In genomic region chr2:157367184-157367893, GRCm38 (mm10) we compare ENCODE assay signal across 8 mouse cellular contexts. TPM values are rescaled to one million over a fixed set of nuclear protein-coding genes. Genes with fewer than 3 reads are reported as not detected.
DNase-seq lines count a peak whose midpoint lies in the region; ATAC-seq and TF ChIP-seq lines count a peak whose summit lies in the region.

Manbal (plus strand) TSS chr2:157367594.

- intact Hi-C loops in heart, postnatal 25 days (cut with DNase I): no loop called here

- H3K4me1 ChIP-seq in forebrain, embryonic 15.5 days: peaks cover 22% of the 10 kb centered on the region
- peaks cover 6% of the 10 kb centered on the region for H3K4me1 ChIP-seq in lung, adult 2 months (ENCODE audit: control insufficient read depth, insufficient read depth, low read length)

- H3K4me2 ChIP-seq in forebrain, embryonic 15.5 days (replicated peaks): peak within 1 kb of the TSS; percentile 86

- peak; percentile 92 for TF ChIP-seq POLR2A in lung, adult 2 months (IDR thresholded peaks at IDR 0.05; ENCODE audit: borderline replicate concordance, extremely low read depth, low read depth, low read length)

- ATAC-seq in forebrain, embryonic 15.5 days (replicated peaks): peak; percentile 93
- ATAC-seq in neutrophil, adult 5-6 weeks (ENCODE audit: extremely low read depth, insufficient number of reproducible peaks, low FRiP score, poor library complexity, severe bottlenecking): peak; percentile 83

- WGBS in forebrain, embryonic 15.5 days: 4% methylated on average over 42 of the region's 42 CpGs
- WGBS in lung, adult 2 months: 4% methylated on average over 42 of the region's 42 CpGs

- TF ChIP-seq CTCF in lung, adult 2 months (IDR thresholded peaks at IDR 0.05; ENCODE audit: insufficient read depth, low read length): no peak

- no peaks in the 10 kb centered on the region for H3K27me3 ChIP-seq in forebrain, embryonic 15.5 days

- peak within 1 kb of the TSS; percentile 97 for H3K9ac ChIP-seq in forebrain, embryonic 15.5 days (replicated peaks)

- H3K4me3 ChIP-seq in forebrain, embryonic 15.5 days: peak within 1 kb of the TSS; percentile 94
- H3K4me3 ChIP-seq in lung, adult 2 months (replicated peaks; ENCODE audit: extremely low read depth, low read depth, low read length): peak within 1 kb of the TSS; percentile 75

- H3K9me3 ChIP-seq in forebrain, embryonic 15.5 days: no peaks in the 10 kb centered on the region

- peak within 1 kb of the TSS; percentile 89 for H3K27ac ChIP-seq in forebrain, embryonic 15.5 days (replicated peaks)

- DNase-seq in ES-CJ7 (ENCODE audit: low read depth, low spot score): peak; percentile 92
- DNase-seq in cerebellum, adult 11 months: peak; percentile 92
- peak; percentile 88 for DNase-seq in heart, postnatal 25 days (ENCODE audit: low spot score)
- peak; percentile 90 to 95 for DNase-seq in layer of hippocampus, adult 18-20 months (ENCODE audit: low spot score in 2 of 2)
- DNase-seq in lung, adult 2 months: peak; percentile 98
- peak; percentile 91 to 92 for DNase-seq in thymus, adult 18-20 months

- no peaks in the 10 kb centered on the region for H3K36me3 ChIP-seq in forebrain, embryonic 15.5 days

RNA-seq across cellular contexts. Expression of gene Manbal, which starts in this region (rescaled TPM):
- polyA plus RNA-seq in forebrain, embryonic 15.5 days (2015; fragmentation: Nextera tagmentation; extraction: Ambion mirVana): 105 TPM in 2 replicates
- total RNA-seq in heart, postnatal 25 days (2021): 10 to 100 TPM; 20.1 to 20.3 TPM
- 10 to 100 TPM; 55.5 to 57.0 TPM for total RNA-seq in layer of hippocampus, adult 18-20 months (2021)
- polyA plus RNA-seq in lung, adult 2 months (2012; rRNA removed): 85.5 and 108 TPM in 2 replicates
- total RNA-seq in neutrophil, adult 5-6 weeks (2017): 9.5 and 16.5 TPM in 2 replicates

Comparison
In these comparisons a context has a peak if more than half of its experiments do, and no peak if none do; other contexts are left out.
1. Peak in every context shown above with its lines: DNase-seq, ATAC-seq, H3K4me3 ChIP-seq and H3K27ac ChIP-seq.